Mouse (Mus musculus) thymus, adult 18-20 months (tissue): Measurements from ENCODE around the gene Catsperg1.

ENCODE experiments used
- DNase-seq, 2 experiments: peaks; one replicate each; pipeline ENCODE4 v3.0.0; 2022; ENCODE audit warnings: mixed read lengths in 2 of 2

The Catsperg1 gene

GRCm38 (mm10) chr7:29213675-29214082, at the start of gene Catsperg1:
Gene Catsperg1, minus strand, starts transcription at chr7:29214035.
- no peak for DNase-seq

GRCm38 (mm10) chr7:29262151-29262550, 48.3 kb upstream of the Catsperg1 start:
- DNase-seq, result no peak

GRCm38 (mm10) chr7:29259781-29260730, 46.2 kb upstream of the Catsperg1 start:
- DNase-seq, result peak in 1 of 2 experiments; percentile 42

- DNase-seq, result no peak
Measured at GRCm38 (mm10) chr7:29257368-29257767, 43.5 kb upstream of the Catsperg1 start.

- no peak for DNase-seq
Measured at GRCm38 (mm10) chr7:29255875-29256274, 42.0 kb upstream of the Catsperg1 start.

- DNase-seq, result no peak
Measured at GRCm38 (mm10) chr7:29253842-29254241, 40.0 kb upstream of the Catsperg1 start.

GRCm38 (mm10) chr7:29251166-29251565, 37.3 kb upstream of the Catsperg1 start:
- DNase-seq, result peak; percentile 44 to 66

GRCm38 (mm10) chr7:29248261-29248841, 34.5 kb upstream of the Catsperg1 start, which contains the start of gene 2200002D01Rik:
Gene 2200002D01Rik, minus strand, starts transcription at chr7:29248466.
- DNase-seq, result peak; percentile 25 to 49

GRCm38 (mm10) chr7:29247706-29248105, 33.9 kb upstream of the Catsperg1 start:
- DNase-seq, result peak; percentile 19 to 31

- peak; percentile 72 to 80 for DNase-seq
Measured at GRCm38 (mm10) chr7:29247314-29247700, 33.5 kb upstream of the Catsperg1 start.

GRCm38 (mm10) chr7:29246619-29247313, 32.9 kb upstream of the Catsperg1 start:
- no peak for DNase-seq

GRCm38 (mm10) chr7:29246015-29246414, 32.2 kb upstream of the Catsperg1 start:
- no peak for DNase-seq

GRCm38 (mm10) chr7:29244732-29245416, 31.0 kb upstream of the Catsperg1 start:
- DNase-seq, result no peak

GRCm38 (mm10) chr7:29238019-29238967, 24.5 kb upstream of the Catsperg1 start, which contains the start of gene Yif1b:
Gene Yif1b, plus strand, starts transcription at chr7:29238329.
- DNase-seq, result peak; percentile 96 to 99

- peak in 1 of 2 experiments; percentile 36 for DNase-seq
Measured at GRCm38 (mm10) chr7:29237596-29237995, 23.8 kb upstream of the Catsperg1 start.

GRCm38 (mm10) chr7:29236593-29236992, 22.8 kb upstream of the Catsperg1 start:
- no peak for DNase-seq

- DNase-seq, result no peak
Measured at GRCm38 (mm10) chr7:29234661-29235060, 20.8 kb upstream of the Catsperg1 start.

- DNase-seq, result no peak
Measured at GRCm38 (mm10) chr7:29233745-29234144, 19.9 kb upstream of the Catsperg1 start.

GRCm38 (mm10) chr7:29232247-29233013, 18.6 kb upstream of the Catsperg1 start, which contains the start of gene Kcnk6:
Gene Kcnk6, minus strand, starts transcription at chr7:29232515.
- DNase-seq, result no peak

GRCm38 (mm10) chr7:29231517-29231916, 17.7 kb upstream of the Catsperg1 start:
- DNase-seq, result no peak
